Mouse (Mus musculus) MEL (cell line): ENCODE results near the gene Gm27027. TPM values are rescaled to one million over a fixed set of nuclear protein-coding genes. Genes with fewer than 3 reads are reported as not detected.

Experiments used
- DNase-seq: peaks from one replicate; pipeline ENCODE4 v3.0.0; 2011; ENCODE audit warnings: low read depth, low spot score
- H3K27ac ChIP-seq: 2 replicates; pipeline ENCODE4 v1.5.1; 2012; ENCODE audit warnings: low read depth, mild to moderate bottlenecking, control low read depth, low read length, moderate library complexity; ENCODE audit not compliant: control insufficient read depth
- H3K27me3 ChIP-seq, 2 experiments: fragments of 150-350 bp in 1 of 2; sonication (generic) in 1 of 2; 2 replicates each; pipeline ENCODE4 v1.6.1; 2012; ENCODE audit warnings: low read length in 2 of 2, mild to moderate bottlenecking in 2 of 2, improper control_type of control experiment in 1 of 2, moderate library complexity in 1 of 2; ENCODE audit not compliant: insufficient read depth in 2 of 2, control insufficient read depth in 1 of 2
- H3K36me3 ChIP-seq, 2 experiments: 2 replicates each; pipeline ENCODE4 v1.6.1; 2012 to 2014; ENCODE audit warnings: low read length in 2 of 2, improper control_type of control experiment in 1 of 2, inconsistent platforms in 1 of 2, mild to moderate bottlenecking in 1 of 2; ENCODE audit not compliant: insufficient read depth in 2 of 2, control insufficient read depth in 1 of 2
- H3K4me1 ChIP-seq, 2 experiments: fragments of 150-350 bp in 1 of 2; sonication (generic) in 1 of 2; 2 replicates each; pipeline ENCODE4 v1.6.1; 2012; ENCODE audit warnings: low read length in 2 of 2, improper control_type of control experiment in 1 of 2, mild to moderate bottlenecking in 1 of 2; ENCODE audit not compliant: insufficient read depth in 2 of 2, control insufficient read depth in 1 of 2
- H3K4me3 ChIP-seq, 2 experiments: fragments of 150-350 bp in 1 of 2; sonication (generic) in 1 of 2; 2 replicates each; pipeline ENCODE4 v1.5.1; 2012; ENCODE audit warnings: low read depth in 2 of 2, low read length in 2 of 2, mild to moderate bottlenecking in 2 of 2, moderate library complexity in 2 of 2, control low read depth in 1 of 2, improper control_type of control experiment in 1 of 2; ENCODE audit not compliant: control insufficient read depth in 1 of 2, insufficient read depth in 1 of 2
- H3K79me2 ChIP-seq: 2 replicates; pipeline ENCODE4 v1.6.1; 2012; ENCODE audit warnings: mild to moderate bottlenecking, low read length, moderate library complexity; ENCODE audit not compliant: control insufficient read depth, poor library complexity, insufficient read depth
- H3K9ac ChIP-seq: 2 replicates; pipeline ENCODE4 v1.6.1; 2012; ENCODE audit warnings: low read depth, mild to moderate bottlenecking, control low read depth, low read length, moderate library complexity; ENCODE audit not compliant: control insufficient read depth, poor library complexity, severe bottlenecking
- H3K9me3 ChIP-seq: fragments of 150-350 bp; sonication (generic); replicated peaks from 2 replicates; pipeline ENCODE4 v1.6.1; 2012; ENCODE audit warnings: mild to moderate bottlenecking, low read length, improper control_type of control experiment, moderate library complexity; ENCODE audit not compliant: insufficient read depth
- BHLHE40 ChIP-seq: IDR thresholded peaks from 2 replicates; pipeline ENCODE4 v1.6.1; 2012; ENCODE audit warnings: low read depth, mild to moderate bottlenecking, inconsistent platforms, low read length, improper control_type of control experiment, borderline replicate concordance
- E2F4 ChIP-seq: IDR thresholded peaks from 2 replicates; pipeline ENCODE4 v1.6.1; 2011; ENCODE audit warnings: low read depth, low read length, improper control_type of control experiment, borderline replicate concordance
- EP300 ChIP-seq, 2 experiments: IDR thresholded peaks; 2 replicates each; pipeline ENCODE4 v1.6.1; 2011; ENCODE audit warnings: improper control_type of control experiment in 2 of 2, low read length in 2 of 2, low read depth in 1 of 2, mild to moderate bottlenecking in 1 of 2
- ETS1 ChIP-seq: IDR thresholded peaks from 2 replicates; pipeline ENCODE4 v1.6.1; 2012; ENCODE audit warnings: low read depth, mild to moderate bottlenecking, inconsistent platforms, low read length, improper control_type of control experiment, moderate library complexity
- GABPA ChIP-seq: IDR thresholded peaks from 2 replicates; pipeline ENCODE4 v1.6.1; 2012; ENCODE audit warnings: low read depth, mild to moderate bottlenecking, inconsistent platforms, low read length, improper control_type of control experiment, moderate library complexity
- GATA1 ChIP-seq: IDR thresholded peaks from 2 replicates; pipeline ENCODE4 v1.6.1; 2011; ENCODE audit warnings: low read depth, low read length, improper control_type of control experiment
- HCFC1 ChIP-seq: IDR thresholded peaks from 2 replicates; pipeline ENCODE4 v1.6.1; 2012; ENCODE audit warnings: low read depth, mild to moderate bottlenecking, inconsistent platforms, low read length, improper control_type of control experiment, moderate library complexity
- JUND ChIP-seq: IDR thresholded peaks from 2 replicates; pipeline ENCODE4 v1.6.1; 2011; ENCODE audit warnings: low read depth, mild to moderate bottlenecking, improper control_type of control experiment, low read length
- KAT2A ChIP-seq: conservative IDR thresholded peaks from 2 replicates; pipeline ENCODE4 v1.6.1; 2012; ENCODE audit warnings: low read depth, low read length, improper control_type of control experiment, inconsistent platforms
- MXI1 ChIP-seq: IDR thresholded peaks from 2 replicates; pipeline ENCODE4 v1.6.1; 2011; ENCODE audit warnings: mild to moderate bottlenecking, low read depth, low read length, improper control_type of control experiment
- MYB ChIP-seq: IDR thresholded peaks from 2 replicates; pipeline ENCODE4 v1.6.1; 2011; ENCODE audit warnings: mild to moderate bottlenecking, low read depth, low read length, improper control_type of control experiment
- MYC ChIP-seq: IDR thresholded peaks from 2 replicates; pipeline ENCODE4 v1.6.1; 2011; ENCODE audit warnings: low read depth, mild to moderate bottlenecking, low read length, improper control_type of control experiment, moderate library complexity
- NELFE ChIP-seq: IDR thresholded peaks from 2 replicates; pipeline ENCODE4 v1.6.1; 2011; ENCODE audit warnings: low read depth, low read length, improper control_type of control experiment
- POLR2A ChIP-seq, 2 experiments: IDR thresholded peaks; 2 replicates each; pipeline ENCODE4 v1.6.1; 2011 to 2012; ENCODE audit warnings: low read length in 2 of 2, mild to moderate bottlenecking in 2 of 2, control low read depth in 1 of 2, improper control_type of control experiment in 1 of 2, low read depth in 1 of 2, moderate library complexity in 1 of 2; ENCODE audit not compliant: control insufficient read depth in 1 of 2, insufficient read depth in 1 of 2, poor library complexity in 1 of 2
- POLR2AphosphoS2 ChIP-seq: IDR thresholded peaks from 2 replicates; pipeline ENCODE4 v1.6.1; 2011; ENCODE audit warnings: low read length, improper control_type of control experiment
- POLR2AphosphoS5 ChIP-seq: IDR thresholded peaks from 2 replicates; pipeline ENCODE4 v1.6.1; 2012; ENCODE audit warnings: low read depth, borderline replicate concordance, mild to moderate bottlenecking, inconsistent platforms, low read length, moderate library complexity, mixed read lengths
- RAD21 ChIP-seq: IDR thresholded peaks from 2 replicates; pipeline ENCODE4 v1.6.1; 2011; ENCODE audit warnings: mild to moderate bottlenecking, low read depth, low read length, improper control_type of control experiment
- RCOR1 ChIP-seq: IDR thresholded peaks from 2 replicates; pipeline ENCODE4 v1.6.1; 2012; ENCODE audit warnings: low read depth, mild to moderate bottlenecking, inconsistent platforms, low read length, improper control_type of control experiment
- SIN3A ChIP-seq: IDR thresholded peaks from 2 replicates; pipeline ENCODE4 v1.6.1; 2012; ENCODE audit warnings: low read length, improper control_type of control experiment, inconsistent platforms
- TAL1 ChIP-seq: IDR thresholded peaks from 2 replicates; pipeline ENCODE4 v1.6.1; 2012; ENCODE audit warnings: mild to moderate bottlenecking, inconsistent platforms, low read length, moderate library complexity, mixed read lengths
- TCF12 ChIP-seq: IDR thresholded peaks from 2 replicates; pipeline ENCODE4 v1.6.1; 2014; ENCODE audit warnings: low read depth, mild to moderate bottlenecking, inconsistent platforms, low read length, improper control_type of control experiment, moderate library complexity
- USF1 ChIP-seq: IDR thresholded peaks from 2 replicates; pipeline ENCODE4 v1.6.1; 2014; ENCODE audit warnings: low read depth, mild to moderate bottlenecking, inconsistent platforms, low read length, improper control_type of control experiment, moderate library complexity
- USF2 ChIP-seq, 2 experiments: IDR thresholded peaks; 2 replicates each; pipeline ENCODE4 v1.6.1; 2011 to 2012; ENCODE audit warnings: improper control_type of control experiment in 2 of 2, low read length in 2 of 2, borderline replicate concordance in 1 of 2, inconsistent platforms in 1 of 2, low read depth in 1 of 2, mild to moderate bottlenecking in 1 of 2; ENCODE audit not compliant: insufficient read depth in 1 of 2
- ZC3H11A ChIP-seq: IDR thresholded peaks from 2 replicates; pipeline ENCODE4 v1.6.1; 2012; ENCODE audit warnings: low read depth, mild to moderate bottlenecking, inconsistent platforms, low read length, improper control_type of control experiment
- ZMIZ1 ChIP-seq: IDR thresholded peaks from 2 replicates; pipeline ENCODE4 v1.6.1; 2012; ENCODE audit warnings: low read depth, mild to moderate bottlenecking, inconsistent platforms, low read length, improper control_type of control experiment, moderate library complexity
- ZNF384 ChIP-seq: IDR thresholded peaks from 2 replicates; pipeline ENCODE4 v1.6.1; 2012; ENCODE audit warnings: low read depth, mild to moderate bottlenecking, inconsistent platforms, low read length, improper control_type of control experiment
- polyA plus RNA-seq, 2 experiments: library from polyadenylated mRNA; stranded (reverse) in 1 of 2; unstranded in 1 of 2; fragments of >175 nt in 1 of 2; fragments of >200 nt in 1 of 2; gene quantifications; 2 replicates each; pipeline versions ENCODE4 v1.2.1 to v1.2.4; 2012; ENCODE audit warnings: low replicate concordance in 2 of 2, low read depth in 1 of 2; ENCODE audit not compliant: insufficient read length in 2 of 2, insufficient read depth in 1 of 2, missing spikeins in 1 of 2
- total RNA-seq: library from RNA; depleted of rRNA; stranded (reverse); fragments of 300-350 nt; gene quantifications from 2 replicates; pipeline ENCODE4 v1.2.3, GENCODE M21; 2012

The Gm27027 gene
- total and polyA plus RNA-seq, 3 experiments = not detected

GRCm38 (mm10) chr2:93971647-93972046, 24.5 kb downstream of the Gm27027 start:
- no peak for TF ChIP-seq MYC
- TF ChIP-seq POLR2AphosphoS2 = no peak
- TF ChIP-seq RCOR1 = no peak
- TF ChIP-seq ZNF384 = no peak
- no peak for TF ChIP-seq JUND
- TF ChIP-seq RAD21 = no peak
- TF ChIP-seq BHLHE40 = no peak
- TF ChIP-seq ZC3H11A = no peak
- TF ChIP-seq MYB = no peak
- TF ChIP-seq USF1 = no peak
- no peak for TF ChIP-seq MXI1
- TF ChIP-seq NELFE = no peak
- no peak for TF ChIP-seq SIN3A
- TF ChIP-seq ZMIZ1 = no peak
- DNase-seq = no peak
- no peaks in the 10 kb centered on the region for H3K79me2 ChIP-seq
- H3K27ac ChIP-seq = no peak overlapping the region
- peaks cover 0 to 11% of the 10 kb centered on the region in 2 experiments; a peak in 2 of 4 replicates for H3K27me3 ChIP-seq
- H3K9ac ChIP-seq = no peak overlapping the region
- no peak overlapping the region for H3K4me3 ChIP-seq
- H3K9me3 ChIP-seq = no peaks in the 10 kb centered on the region
- H3K36me3 ChIP-seq = no peaks in the 10 kb centered on the region
- no peaks in the 10 kb centered on the region for H3K4me1 ChIP-seq

GRCm38 (mm10) chr2:93964494-93965160, 31.5 kb downstream of the Gm27027 start:
- Histone ChIP-seq H3K79me2 (no peaks in the 10 kb centered on the region), H3K9me3 (no peaks in the 10 kb centered on the region), H3K4me3 (no peak overlapping the region), H3K4me1 (no peaks in the 10 kb centered on the region), H3K27me3 (no peaks in the 10 kb centered on the region)
- no peak for DNase-seq
- no peak for TF ChIP-seq TCF12
- no peak for TF ChIP-seq ZC3H11A
- no peak for TF ChIP-seq EP300 (IDR thresholded peaks at IDR 0.05; ENCODE audit: low read depth in 1 of 2, low read length in 2 of 2)
- TF ChIP-seq RAD21 = no peak
- TF ChIP-seq MXI1 = no peak
- no peak for TF ChIP-seq GATA1
- no peak for TF ChIP-seq NELFE
- no peak for TF ChIP-seq MYB
- no peak for TF ChIP-seq POLR2AphosphoS2
- no peak for TF ChIP-seq POLR2A (IDR thresholded peaks at IDR 0.05; ENCODE audit: control insufficient read depth in 1 of 2, insufficient read depth in 1 of 2, low read depth in 1 of 2, low read length in 2 of 2, poor library complexity in 1 of 2)
- TF ChIP-seq POLR2AphosphoS5 = no peak
- no peak for TF ChIP-seq USF2 (IDR thresholded peaks at IDR 0.05; ENCODE audit: borderline replicate concordance in 1 of 2, insufficient read depth in 1 of 2, low read depth in 1 of 2, low read length in 2 of 2)
- TF ChIP-seq TAL1 = no peak
- TF ChIP-seq E2F4 = no peak
- TF ChIP-seq ZNF384 = no peak
- TF ChIP-seq ETS1 = no peak
- no peak for TF ChIP-seq HCFC1
- no peak for TF ChIP-seq KAT2A
- TF ChIP-seq GABPA = no peak
- TF ChIP-seq, all 39 proteins: peak for 0
- Histone ChIP-seq H3K36me3 (no peaks in the 10 kb centered on the region), H3K9ac (no peak overlapping the region), H3K27ac (no peak overlapping the region)
